Mouse (Mus musculus) kidney, postnatal 36 days (tissue): ENCODE results near the gene Hebp1.

Experiments
- DNase-seq, 2 experiments: peaks; one replicate each; pipeline ENCODE4 v3.0.0; 2021 to 2022; ENCODE audit warnings: mixed read lengths in 2 of 2

Gene Hebp1

GRCm38 (mm10) chr6:135197921-135198532, at the start of gene Hebp1, which contains the start of gene Fam234b:
Hebp1 (minus strand) TSS chr6:135198022.
Fam234b (plus strand) TSS chr6:135197977.
- peak; percentile 84 to 93 for DNase-seq

- no peak for DNase-seq
Observed at GRCm38 (mm10) chr6:135245586-135245985, 47.8 kb upstream of the Hebp1 start.

- DNase-seq, result no peak
Observed at GRCm38 (mm10) chr6:135240361-135240760, 42.5 kb upstream of the Hebp1 start.

- no peak for DNase-seq
Observed at GRCm38 (mm10) chr6:135238211-135238610, 40.4 kb upstream of the Hebp1 start.

GRCm38 (mm10) chr6:135237326-135237725, 39.5 kb upstream of the Hebp1 start:
- DNase-seq, result no peak

GRCm38 (mm10) chr6:135236576-135236975, 38.8 kb upstream of the Hebp1 start:
- DNase-seq, result no peak

GRCm38 (mm10) chr6:135235742-135236141, 37.9 kb upstream of the Hebp1 start:
- no peak for DNase-seq

GRCm38 (mm10) chr6:135232443-135233182, 34.8 kb upstream of the Hebp1 start:
- DNase-seq, result no peak

- no peak for DNase-seq
Observed at GRCm38 (mm10) chr6:135230586-135230985, 32.8 kb upstream of the Hebp1 start.

GRCm38 (mm10) chr6:135228465-135228941, 30.7 kb upstream of the Hebp1 start:
- DNase-seq, result no peak

- no peak for DNase-seq
Observed at GRCm38 (mm10) chr6:135223786-135224416, 26.1 kb upstream of the Hebp1 start.

- no peak for DNase-seq
Observed at GRCm38 (mm10) chr6:135219916-135220315, 22.1 kb upstream of the Hebp1 start.

- DNase-seq, result no peak
Observed at GRCm38 (mm10) chr6:135218330-135218729, 20.5 kb upstream of the Hebp1 start.

GRCm38 (mm10) chr6:135212666-135213065, 14.8 kb upstream of the Hebp1 start:
- no peak for DNase-seq

GRCm38 (mm10) chr6:135211169-135211568, 13.3 kb upstream of the Hebp1 start:
- no peak for DNase-seq

GRCm38 (mm10) chr6:135206909-135207308, 9.1 kb upstream of the Hebp1 start:
- DNase-seq, result no peak

GRCm38 (mm10) chr6:135205802-135206201, 8.0 kb upstream of the Hebp1 start:
- DNase-seq, result no peak

- DNase-seq, result no peak
Observed at GRCm38 (mm10) chr6:135204869-135205268, 7.0 kb upstream of the Hebp1 start.

GRCm38 (mm10) chr6:135203737-135204136, 5.9 kb upstream of the Hebp1 start:
- DNase-seq, result no peak

GRCm38 (mm10) chr6:135202668-135203067, 4.8 kb upstream of the Hebp1 start:
- no peak for DNase-seq

- peak; percentile 30 to 63 for DNase-seq
Observed at GRCm38 (mm10) chr6:135200122-135200957, 2.5 kb upstream of the Hebp1 start.

- no peak for DNase-seq
Observed at GRCm38 (mm10) chr6:135198726-135199125, 904 bp upstream of the Hebp1 start.

- no peak for DNase-seq
Observed at GRCm38 (mm10) chr6:135197446-135197845, 376 bp downstream of the Hebp1 start.
